Mouse (Mus musculus) lung, postnatal 0 days (tissue): ENCODE results near the gene Bet1.

Source experiments
- CTCF ChIP-seq: IDR thresholded peaks from 2 replicates; pipeline ENCODE4 v1.5.1; 2016; ENCODE audit warnings: antibody characterized with exemption, mild to moderate bottlenecking
- EP300 ChIP-seq: IDR thresholded peaks from 2 replicates; pipeline ENCODE4 v1.6.1; 2016; ENCODE audit warnings: antibody characterized with exemption, mild to moderate bottlenecking, control low read depth

GRCm38 (mm10) chr6:4086663-4087454, at the start of gene Bet1:
- TF ChIP-seq CTCF: no peak
- TF ChIP-seq EP300: peak; percentile 70
